Comparison of ENCODE assay signal across 14 mouse cellular contexts in genomic region chr12:79629945-79630850, GRCm38 (mm10).
DNase-seq lines count a peak whose midpoint lies in the region; ATAC-seq and TF ChIP-seq lines count a peak whose summit lies in the region.
"Had no signal": no experiment of that assay in that cellular context is flagged by ENCODE, and none has a peak within 500 bp of the region (broad histone marks: within the 10 kb centered on the region; RNA-seq: fewer than 3 reads in every experiment).

No protein-coding gene starts in this region.

- peaks cover 29% of the 10 kb centered on the region for H3K4me1 ChIP-seq in lung, embryonic 16.5 days (replicated peaks; ENCODE audit: control insufficient read depth, insufficient read depth, low read length)
- no peaks in the 10 kb centered on the region for H3K4me1 ChIP-seq in cortical plate, adult 2 months (ENCODE audit: control insufficient read depth, insufficient read depth, low read length)
- H3K4me1 ChIP-seq in intestine, embryonic 16.5 days (ENCODE audit: control insufficient read depth, insufficient read depth, low read length), result peaks cover 8% of the 10 kb centered on the region; the same call in 1 of the 2 replicates
- peaks cover 25% of the 10 kb centered on the region for H3K4me1 ChIP-seq in stomach, embryonic 14.5 days (ENCODE audit: control insufficient read depth, insufficient read depth, low read length)
- H3K4me1 ChIP-seq in midbrain, embryonic 11.5 days (ENCODE audit: control insufficient read depth, insufficient read depth, low read length), result peaks cover 19% of the 10 kb centered on the region
- peaks cover 5% of the 10 kb centered on the region for H3K4me1 ChIP-seq in kidney, embryonic 14.5 days (ENCODE audit: control insufficient read depth, insufficient read depth, low read length)

- no peak overlapping the region for H3K4me2 ChIP-seq in lung, embryonic 16.5 days (ENCODE audit: low read depth, low read length)
- H3K4me2 ChIP-seq in intestine, embryonic 16.5 days (ENCODE audit: low read depth, low read length), result no peak overlapping the region
- H3K4me2 ChIP-seq in stomach, embryonic 14.5 days (replicated peaks; ENCODE audit: low read depth, low read length), result no peak overlapping the region
- no peak overlapping the region for H3K4me2 ChIP-seq in midbrain, embryonic 11.5 days
- H3K4me2 ChIP-seq in kidney, embryonic 14.5 days (replicated peaks; ENCODE audit: low read depth, low read length), result no peak overlapping the region
- H3K4me2 ChIP-seq: embryonic facial prominence, embryonic 12.5 days; forebrain, embryonic 15.5 days; neural tube, embryonic 12.5 days had no signal

- no peak overlapping the region for H3K9ac ChIP-seq in lung, embryonic 16.5 days (ENCODE audit: low read length)
- H3K9ac ChIP-seq in intestine, embryonic 16.5 days (ENCODE audit: low read depth, low read length), result no peak overlapping the region
- no peak overlapping the region for H3K9ac ChIP-seq in stomach, embryonic 14.5 days (replicated peaks; ENCODE audit: low read depth, low read length)
- no peak overlapping the region for H3K9ac ChIP-seq in midbrain, embryonic 11.5 days (ENCODE audit: low read length)
- no peak overlapping the region for H3K9ac ChIP-seq in kidney, embryonic 14.5 days (ENCODE audit: low read depth, low read length)
- H3K9ac ChIP-seq: embryonic facial prominence, embryonic 12.5 days; forebrain, embryonic 15.5 days; neural tube, embryonic 12.5 days had no signal

- peak; percentile 47 for ATAC-seq in lung, embryonic 16.5 days (ENCODE audit: low read depth)
- peak; percentile 83 for ATAC-seq in intestine, embryonic 16.5 days
- no peak; the same call in 1 of the 2 replicates for ATAC-seq in stomach, embryonic 14.5 days (ENCODE audit: insufficient number of reproducible peaks, insufficient read depth, low FRiP score, low read depth)
- no peak for ATAC-seq in midbrain, embryonic 11.5 days (ENCODE audit: low FRiP score)
- ATAC-seq in kidney, embryonic 14.5 days (ENCODE audit: low FRiP score, low TSS enrichment), result no peak
- ATAC-seq: forebrain, embryonic 15.5 days had no signal

- no peak for TF ChIP-seq CTCF in cortical plate, adult 2 months (IDR thresholded peaks at IDR 0.05; ENCODE audit: extremely low read depth, insufficient read depth, low read length)

- no peak overlapping the region for H3K4me3 ChIP-seq in lung, embryonic 16.5 days (ENCODE audit: low read length)
- no peak overlapping the region for H3K4me3 ChIP-seq in cortical plate, adult 2 months (ENCODE audit: insufficient read depth, low read length)
- H3K4me3 ChIP-seq in intestine, embryonic 16.5 days (ENCODE audit: low read length), result no peak overlapping the region
- H3K4me3 ChIP-seq in stomach, embryonic 14.5 days (ENCODE audit: low read depth, low read length), result no peak overlapping the region
- no peak overlapping the region for H3K4me3 ChIP-seq in midbrain, embryonic 11.5 days (ENCODE audit: low read depth, low read length)
- no peak overlapping the region for H3K4me3 ChIP-seq in kidney, embryonic 14.5 days (ENCODE audit: low read length)
- H3K4me3 ChIP-seq: embryonic facial prominence, embryonic 12.5 days; forebrain, embryonic 15.5 days; neural tube, embryonic 12.5 days had no signal

- H3K9me3 ChIP-seq in lung, embryonic 16.5 days (ENCODE audit: control insufficient read depth, low read length), result no peaks in the 10 kb centered on the region
- H3K9me3 ChIP-seq in intestine, embryonic 16.5 days (ENCODE audit: control insufficient read depth, low read length), result no peaks in the 10 kb centered on the region
- H3K9me3 ChIP-seq in stomach, embryonic 14.5 days (ENCODE audit: control insufficient read depth, low read depth, low read length), result no peaks in the 10 kb centered on the region
- H3K9me3 ChIP-seq in midbrain, embryonic 11.5 days (ENCODE audit: control insufficient read depth, low read length), result no peaks in the 10 kb centered on the region
- H3K9me3 ChIP-seq in kidney, embryonic 14.5 days (ENCODE audit: control insufficient read depth, low read length), result no peaks in the 10 kb centered on the region
- H3K9me3 ChIP-seq: embryonic facial prominence, embryonic 12.5 days; forebrain, embryonic 15.5 days; G1E; neural tube, embryonic 12.5 days had no signal

- 69% methylated on average over 7 of the region's 7 CpGs for WGBS in lung, embryonic 16.5 days
- WGBS in intestine, embryonic 16.5 days, result 64% methylated on average over 7 of the region's 7 CpGs
- 76% methylated on average over 7 of the region's 7 CpGs for WGBS in stomach, embryonic 14.5 days
- WGBS in midbrain, embryonic 11.5 days, result 89% methylated on average over 7 of the region's 7 CpGs
- WGBS in kidney, embryonic 14.5 days, result 84% methylated on average over 7 of the region's 7 CpGs

- no peak for TF ChIP-seq POLR2A in cortical plate, adult 2 months (IDR thresholded peaks at IDR 0.05; ENCODE audit: extremely low read depth, insufficient read depth, low read length)

- H3K36me3 ChIP-seq in lung, embryonic 16.5 days (ENCODE audit: control insufficient read depth, insufficient read depth, low read length), result no peaks in the 10 kb centered on the region
- H3K36me3 ChIP-seq in intestine, embryonic 16.5 days (ENCODE audit: control insufficient read depth, insufficient read depth, low read length), result no peaks in the 10 kb centered on the region
- H3K36me3 ChIP-seq in stomach, embryonic 14.5 days (ENCODE audit: control insufficient read depth, insufficient read depth, low read length), result no peaks in the 10 kb centered on the region
- no peaks in the 10 kb centered on the region for H3K36me3 ChIP-seq in midbrain, embryonic 11.5 days (ENCODE audit: control insufficient read depth, insufficient read depth, low read length)
- no peaks in the 10 kb centered on the region for H3K36me3 ChIP-seq in kidney, embryonic 14.5 days (ENCODE audit: control insufficient read depth, insufficient read depth, low read length)
- H3K36me3 ChIP-seq: embryonic facial prominence, embryonic 12.5 days; forebrain, embryonic 15.5 days; neural tube, embryonic 12.5 days had no signal

- DNase-seq in lung, postnatal 14 days, result no peak
- DNase-seq in midbrain, embryonic 11.5 days (ENCODE audit: low spot score, missing footprints), result no peak
- no peak for DNase-seq in cerebellum, adult 9-11 months
- DNase-seq: thymus, postnatal 25 days had no signal

- H3K27ac ChIP-seq in lung, embryonic 16.5 days (ENCODE audit: low read length), result peak overlapping the region; percentile 42
- peak overlapping the region; percentile 81 for H3K27ac ChIP-seq in cortical plate, adult 2 months (ENCODE audit: insufficient read depth, low read length)
- H3K27ac ChIP-seq in intestine, embryonic 16.5 days (ENCODE audit: low read length), result peak overlapping the region; percentile 36
- peak overlapping the region; percentile 58; the same call in 1 of the 2 replicates for H3K27ac ChIP-seq in stomach, embryonic 14.5 days (ENCODE audit: low read length)
- no peak overlapping the region for H3K27ac ChIP-seq in midbrain, embryonic 11.5 days (ENCODE audit: low read depth, low read length)
- H3K27ac ChIP-seq in kidney, embryonic 14.5 days (ENCODE audit: low read depth, low read length), result no peak overlapping the region
- H3K27ac ChIP-seq: forebrain, embryonic 15.5 days; kidney, postnatal 0 days; neural tube, embryonic 12.5 days had no signal

- H3K27me3 ChIP-seq in lung, embryonic 16.5 days (ENCODE audit: control insufficient read depth, insufficient read depth, low read depth, low read length), result no peaks in the 10 kb centered on the region
- H3K27me3 ChIP-seq in intestine, embryonic 16.5 days (replicated peaks; ENCODE audit: control insufficient read depth, insufficient read depth, low read length), result no peaks in the 10 kb centered on the region
- no peaks in the 10 kb centered on the region for H3K27me3 ChIP-seq in stomach, embryonic 14.5 days (ENCODE audit: control insufficient read depth, insufficient read depth, low read length)
- no peaks in the 10 kb centered on the region for H3K27me3 ChIP-seq in midbrain, embryonic 11.5 days (ENCODE audit: control insufficient read depth, insufficient read depth, low read length)
- no peaks in the 10 kb centered on the region for H3K27me3 ChIP-seq in kidney, embryonic 14.5 days (ENCODE audit: control insufficient read depth, insufficient read depth, low read length)
- H3K27me3 ChIP-seq: embryonic facial prominence, embryonic 12.5 days; forebrain, embryonic 15.5 days; neural tube, embryonic 12.5 days had no signal

Comparison
In these comparisons a context has a peak if more than half of its experiments do, and no peak if none do; other contexts are left out.
1. ATAC-seq: peak in lung, embryonic 16.5 days (single experiment) and intestine, embryonic 16.5 days (single experiment); none in stomach, embryonic 14.5 days (single experiment), midbrain, embryonic 11.5 days (single experiment) and kidney, embryonic 14.5 days (single experiment).
2. H3K27ac ChIP-seq: peak in lung, embryonic 16.5 days (single experiment), cortical plate, adult 2 months (single experiment), intestine, embryonic 16.5 days (single experiment) and stomach, embryonic 14.5 days (single experiment); none in midbrain, embryonic 11.5 days (single experiment) and kidney, embryonic 14.5 days (single experiment).